Mouse (Mus musculus): ENCODE results near the gene Strn. TPM values are rescaled to one million over a fixed set of nuclear protein-coding genes. Genes with fewer than 3 reads are reported as not detected.

The Strn gene
- total RNA-seq, 2 experiments from 2014 or later = 40.1 to 42.4 TPM

- intact Hi-C loops (cut with DNase I) = no loop called here
- DNase-seq = no peak
Measured at GRCm38 (mm10) chr17:78719086-78719485, 17.9 kb downstream of the Strn start.

GRCm38 (mm10) chr17:78710258-78710657, 26.7 kb downstream of the Strn start:
- intact Hi-C loops (cut with DNase I) = no loop called here
- DNase-seq = no peak

- no peak for DNase-seq
- intact Hi-C loops (cut with DNase I) = no loop called here
Measured at GRCm38 (mm10) chr17:78708422-78708821, 28.6 kb downstream of the Strn start.

- DNase-seq = no peak
- intact Hi-C loops (cut with DNase I) = no loop called here
Measured at GRCm38 (mm10) chr17:78702988-78703387, 34.0 kb downstream of the Strn start.

- DNase-seq = no peak
- intact Hi-C loops (cut with DNase I) = no loop called here
Measured at GRCm38 (mm10) chr17:78698965-78699364, 38.0 kb downstream of the Strn start.

- DNase-seq = no peak
- intact Hi-C loops (cut with DNase I) = no loop called here
Measured at GRCm38 (mm10) chr17:78697462-78697861, 39.5 kb downstream of the Strn start.

- no peak for DNase-seq
Measured at GRCm38 (mm10) chr17:78696922-78697321, 40.1 kb downstream of the Strn start.

GRCm38 (mm10) chr17:78689231-78689630, 47.8 kb downstream of the Strn start:
- intact Hi-C loops (cut with DNase I) = loop anchor here (5.0 kb wide), 1 partner anchor 33 kb away; no protein-coding TSS in a partner anchor
- DNase-seq = peak in 1 of 2 experiments; percentile 44

More at GRCm38 (mm10) chr17:78696922-78697321, 40.1 kb downstream of the Strn start:
- intact Hi-C loops (cut with DNase I) = no loop called here

- DNase-seq = no peak
- intact Hi-C loops (cut with DNase I) = loop anchor here (5.0 kb wide), 1 partner anchor 34 kb away; no protein-coding TSS in a partner anchor
Measured at GRCm38 (mm10) chr17:78687971-78688370, 49.0 kb downstream of the Strn start.

GRCm38 (mm10) chr17:78685004-78685403, 52.0 kb downstream of the Strn start:
- intact Hi-C loops (cut with DNase I) = loop anchor here (5.0 kb wide), 1 partner anchor 37 kb away; no protein-coding TSS in a partner anchor
- no peak for DNase-seq

- DNase-seq = no peak
- intact Hi-C loops (cut with DNase I) = loop anchor here (5.0 kb wide), 1 partner anchor 55 kb away; the partner anchor contains the start of gene Strn
Measured at GRCm38 (mm10) chr17:78682351-78682750, 54.6 kb downstream of the Strn start.

- intact Hi-C loops (cut with DNase I) = no loop called here
- DNase-seq = no peak
Measured at GRCm38 (mm10) chr17:78679503-78679902, 57.5 kb downstream of the Strn start.

GRCm38 (mm10) chr17:78676813-78677212, 60.2 kb downstream of the Strn start:
- no peak for DNase-seq
- intact Hi-C loops (cut with DNase I) = no loop called here

- intact Hi-C loops (cut with DNase I) = no loop called here
- DNase-seq = no peak
Measured at GRCm38 (mm10) chr17:78664962-78665545, 71.9 kb downstream of the Strn start.

- DNase-seq = no peak
- intact Hi-C loops (cut with DNase I) = no loop called here
Measured at GRCm38 (mm10) chr17:78654841-78655240, 82.2 kb downstream of the Strn start.

GRCm38 (mm10) chr17:78643853-78644475, 93.0 kb downstream of the Strn start:
- intact Hi-C loops (cut with DNase I) = no loop called here
- no peak for DNase-seq

GRCm38 (mm10) chr17:78642259-78642658, 94.7 kb downstream of the Strn start:
- intact Hi-C loops (cut with DNase I) = no loop called here

GRCm38 (mm10) chr17:78640387-78640786, 96.6 kb downstream of the Strn start:
- no peak for DNase-seq
- intact Hi-C loops (cut with DNase I) = no loop called here

More at GRCm38 (mm10) chr17:78642259-78642658, 94.7 kb downstream of the Strn start:
- DNase-seq = no peak

- intact Hi-C loops (cut with DNase I) = no loop called here
- DNase-seq = peak; percentile 48 to 51
Measured at GRCm38 (mm10) chr17:78639099-78639498, 97.9 kb downstream of the Strn start.

- no peak for DNase-seq
Measured at GRCm38 (mm10) chr17:78637140-78637539, 99.9 kb downstream of the Strn start.

GRCm38 (mm10) chr17:78635616-78636015, 101.4 kb downstream of the Strn start:
- intact Hi-C loops (cut with DNase I) = no loop called here
- DNase-seq = no peak

More at GRCm38 (mm10) chr17:78637140-78637539, 99.9 kb downstream of the Strn start:
- intact Hi-C loops (cut with DNase I) = no loop called here

- intact Hi-C loops (cut with DNase I) = no loop called here
- DNase-seq = no peak
Measured at GRCm38 (mm10) chr17:78624941-78625340, 112.1 kb downstream of the Strn start.
